Mouse (Mus musculus) right cerebral cortex, postnatal 4 days (tissue): Measurements from ENCODE around the gene Abcc2.

Experiments
- DNase-seq: peaks from one replicate; pipeline ENCODE4 v3.0.0-alpha.2; 2022

Gene Abcc2

DNA sequence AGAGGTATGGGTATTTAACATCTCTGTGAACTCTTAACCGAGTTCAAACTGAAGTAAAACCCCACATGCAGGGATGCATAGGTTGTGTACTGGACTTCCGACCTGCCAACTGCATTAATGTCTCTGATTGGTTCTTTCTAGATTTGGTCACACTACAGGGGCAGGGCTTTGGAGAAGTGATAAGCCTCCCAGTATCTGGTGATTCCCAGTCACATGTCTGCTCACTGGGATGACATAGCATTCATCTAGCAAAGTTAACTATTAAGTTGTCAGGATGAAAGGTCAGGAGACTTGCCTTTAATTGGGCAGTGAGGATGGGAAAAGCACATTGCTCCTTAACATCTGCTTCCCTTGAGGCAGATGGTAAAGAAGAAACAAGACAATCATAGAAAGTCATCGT, at the start of gene Abcc2:
Gene Abcc2, plus strand, starts transcription at position 213 of the 400 bp plus-strand sequence.
- no peak for DNase-seq

GRCm38 (mm10) chr19:43738409-43738808, 43.6 kb upstream of the Abcc2 start:
- no peak for DNase-seq

DNA sequence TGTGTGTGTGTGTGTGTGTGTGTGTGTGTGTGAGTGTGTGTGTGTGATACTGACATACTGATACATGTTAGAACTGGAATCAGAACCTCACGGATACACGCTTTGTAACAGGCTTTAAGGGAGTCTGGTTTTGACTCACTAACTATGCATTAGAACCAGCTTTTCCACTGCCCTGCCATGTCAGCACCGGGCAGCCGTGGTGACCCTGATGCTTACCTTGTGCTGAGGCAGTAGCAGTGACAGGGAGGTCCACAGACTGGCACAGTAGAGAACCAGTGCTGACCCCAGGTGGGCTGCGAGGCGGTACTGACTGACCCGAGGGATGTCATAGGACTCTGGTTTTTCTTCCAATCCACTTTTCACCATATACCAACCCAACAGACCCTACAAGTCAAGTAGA, 38.6 kb upstream of the Abcc2 start:
- no peak for DNase-seq

- no peak for DNase-seq
These were observed 36.3 kb upstream of the Abcc2 start for GRCm38 (mm10) chr19:43745740-43746139.

DNA sequence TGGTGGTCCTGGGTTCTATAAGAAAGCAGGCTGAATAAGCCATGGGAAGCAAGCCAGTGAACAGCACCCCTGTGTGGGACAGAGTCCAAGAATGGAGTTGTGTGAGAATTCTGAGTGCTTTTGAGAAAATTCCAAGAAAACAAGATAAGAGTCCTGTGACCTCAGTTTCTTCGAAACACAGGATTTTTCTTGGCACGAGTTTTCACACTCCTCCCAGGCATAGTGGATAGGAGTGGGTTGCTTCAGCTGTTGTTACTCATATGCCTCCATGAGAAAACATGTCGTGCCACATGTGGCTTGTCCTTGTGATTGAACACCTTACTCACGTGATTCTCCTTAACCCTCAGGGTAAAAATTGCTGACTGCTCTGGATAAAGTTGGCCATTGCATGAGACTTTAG, 34.1 kb upstream of the Abcc2 start:
- DNase-seq, result no peak

GRCm38 (mm10) chr19:43750008-43750407, 32.0 kb upstream of the Abcc2 start:
- no peak for DNase-seq

DNA sequence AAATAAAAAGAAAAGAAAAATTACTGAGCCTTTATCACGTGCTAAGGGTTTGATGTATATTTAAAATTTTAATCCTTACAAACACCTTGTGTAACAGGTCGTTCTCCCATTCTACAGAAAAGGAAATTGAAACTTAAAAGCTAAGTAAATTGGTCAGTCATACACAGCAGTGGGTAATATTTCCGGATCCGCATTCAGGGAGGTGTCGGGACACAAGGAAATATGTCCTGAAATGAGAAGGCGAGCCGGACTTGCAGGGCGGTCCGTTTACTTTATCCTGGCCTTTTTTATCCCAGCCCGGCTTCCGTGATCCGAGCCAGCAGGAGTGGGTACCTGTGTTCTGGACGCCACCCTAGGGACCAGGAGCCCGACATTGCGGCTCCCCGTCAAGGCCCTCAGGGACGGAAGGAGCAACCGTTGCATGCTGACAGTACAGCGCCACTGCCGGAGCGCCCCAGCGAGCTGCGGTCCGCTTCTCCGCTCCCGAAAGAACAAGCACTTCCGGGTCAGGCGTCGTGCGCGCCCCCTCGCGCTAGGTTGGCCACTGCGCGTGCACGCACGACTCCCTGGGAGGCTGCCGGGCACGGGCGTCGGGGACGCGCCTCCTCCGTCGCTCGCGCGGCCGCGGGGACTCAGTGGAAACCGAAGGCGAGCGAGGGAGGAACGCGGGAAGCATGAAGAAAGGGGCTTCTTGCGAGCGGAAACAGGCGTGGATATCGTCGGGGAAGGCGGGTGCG, 29.3 kb upstream of the Abcc2 start, which contains the start of the genes Cutc and Cox15:
Gene Cutc, plus strand, starts transcription at position 508 of the 737 bp plus-strand sequence.
Gene Cox15, minus strand, starts transcription at position 512 of the 737 bp plus-strand sequence.
- DNase-seq, result peak; percentile 98

DNA sequence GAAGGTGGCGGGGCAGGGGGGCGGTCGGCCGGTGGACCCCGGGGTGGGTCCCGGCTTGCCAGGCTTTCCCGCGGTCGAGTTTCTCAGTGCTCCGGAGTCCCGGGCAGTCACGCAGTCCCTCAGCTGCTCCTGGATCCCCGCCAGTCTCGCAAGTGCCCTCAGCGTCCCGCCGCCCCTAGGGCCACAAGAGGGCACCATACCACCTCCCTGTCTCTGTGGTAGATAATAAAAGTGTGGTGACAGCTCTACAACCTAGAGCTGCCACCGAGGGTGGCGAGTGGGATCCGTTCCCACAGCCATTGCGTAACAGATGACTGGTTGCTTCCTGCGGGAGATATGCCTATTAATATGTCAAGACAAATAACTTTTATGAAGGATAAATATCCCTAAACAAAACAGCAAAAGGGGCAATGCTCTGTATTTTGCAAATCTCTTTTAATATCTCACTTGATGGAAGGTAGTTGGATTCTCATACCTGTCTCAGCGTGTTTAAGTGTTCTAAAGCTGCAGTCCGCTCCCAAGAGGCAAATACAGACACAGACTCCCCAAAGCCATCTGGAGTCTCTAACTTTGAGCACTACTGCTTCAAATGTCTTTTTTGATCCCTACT, 28.7 kb upstream of the Abcc2 start:
- DNase-seq, result peak; percentile 88

DNA sequence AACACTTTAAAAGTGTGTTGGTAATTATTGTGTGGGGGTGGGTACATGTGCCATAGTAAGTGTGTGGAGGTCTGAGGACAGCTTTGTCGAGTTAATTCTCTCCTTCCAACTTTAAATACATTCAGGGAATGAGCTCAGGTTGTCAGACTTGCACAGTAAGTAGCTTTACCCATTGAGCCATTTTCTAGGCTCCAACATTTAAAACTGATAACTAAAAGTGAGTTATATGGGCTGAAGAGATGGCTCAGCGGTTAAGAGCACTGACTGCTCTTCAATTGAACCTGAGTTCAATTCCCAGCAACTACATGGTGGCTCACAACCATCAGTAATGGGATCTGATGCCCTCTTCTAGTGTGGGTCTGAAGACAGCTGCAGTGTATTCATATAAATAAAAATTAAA, 27.8 kb upstream of the Abcc2 start:
- no peak for DNase-seq

DNA sequence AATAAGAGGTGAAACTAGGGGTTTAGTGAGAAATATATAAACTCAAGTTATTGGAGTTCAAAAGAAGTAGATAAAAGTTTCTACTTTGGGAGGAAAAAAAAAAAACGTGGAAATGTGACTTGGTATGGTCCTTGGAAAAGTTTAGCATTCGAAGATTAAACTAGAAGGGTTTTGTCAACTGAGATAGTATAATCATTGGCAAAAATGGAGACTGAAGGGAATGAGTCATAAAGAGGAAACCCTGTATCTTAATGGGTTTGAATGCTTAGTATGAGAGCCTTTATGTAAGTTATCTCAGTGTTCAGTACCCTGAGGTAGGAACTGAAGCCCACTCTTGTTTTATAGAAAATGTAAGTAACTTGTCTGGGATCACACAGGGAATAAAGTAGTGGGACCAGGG, 27.1 kb upstream of the Abcc2 start:
- DNase-seq, result no peak

- peak; percentile 74 for DNase-seq
These were observed 21.5 kb upstream of the Abcc2 start for GRCm38 (mm10) chr19:43760504-43760903.

DNA sequence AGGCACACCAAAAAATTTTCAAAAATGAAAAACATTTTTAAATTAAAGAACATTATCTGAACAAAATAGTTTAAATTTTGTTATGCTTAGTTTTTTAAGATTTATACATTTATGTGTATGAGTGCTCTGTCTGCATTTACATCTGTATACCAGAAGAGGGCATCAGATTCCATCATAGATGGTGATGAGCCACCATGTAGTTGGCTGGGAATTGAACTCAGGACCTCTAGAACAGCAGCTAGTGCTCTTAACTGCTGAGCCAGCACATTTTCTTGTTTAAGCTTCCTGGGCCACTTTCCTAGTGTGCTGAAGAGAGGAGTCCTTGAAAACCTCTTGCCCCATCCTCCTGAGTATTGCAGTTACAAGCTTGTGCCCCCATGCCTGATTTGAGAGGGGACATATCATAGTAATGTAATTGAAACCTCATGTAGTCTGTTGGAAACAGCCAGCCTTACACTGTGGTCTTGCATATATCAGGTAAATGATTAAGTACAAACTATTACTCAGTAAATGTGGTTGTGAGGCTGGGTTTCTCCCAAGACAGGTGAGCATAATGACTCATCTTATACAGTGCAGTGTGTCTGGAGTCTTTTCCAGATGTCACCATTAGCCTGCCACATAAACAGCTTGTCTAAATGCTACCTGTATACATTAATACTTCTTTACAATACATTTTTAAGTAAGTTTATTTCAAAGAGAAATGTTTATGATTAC, 20.3 kb upstream of the Abcc2 start:
- DNase-seq, result no peak

DNA sequence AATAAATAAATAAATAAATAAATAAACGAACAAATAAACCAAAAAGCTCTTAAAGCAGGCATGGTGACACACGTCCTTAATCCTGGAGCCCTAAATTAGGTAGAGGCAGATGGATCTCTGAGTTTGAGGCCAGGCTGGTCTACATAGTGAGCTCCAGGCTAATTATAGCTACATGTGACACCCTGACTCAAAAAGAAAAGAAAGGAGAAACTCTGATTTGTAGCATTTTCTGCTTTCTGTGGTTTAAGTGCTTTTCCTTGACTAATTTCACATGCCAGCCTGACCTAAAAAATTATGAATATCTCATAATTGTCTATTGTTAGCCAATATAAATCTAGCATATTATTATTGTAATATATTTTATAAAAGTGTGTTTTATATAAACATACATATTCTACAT, 19.6 kb upstream of the Abcc2 start:
- no peak for DNase-seq

DNA sequence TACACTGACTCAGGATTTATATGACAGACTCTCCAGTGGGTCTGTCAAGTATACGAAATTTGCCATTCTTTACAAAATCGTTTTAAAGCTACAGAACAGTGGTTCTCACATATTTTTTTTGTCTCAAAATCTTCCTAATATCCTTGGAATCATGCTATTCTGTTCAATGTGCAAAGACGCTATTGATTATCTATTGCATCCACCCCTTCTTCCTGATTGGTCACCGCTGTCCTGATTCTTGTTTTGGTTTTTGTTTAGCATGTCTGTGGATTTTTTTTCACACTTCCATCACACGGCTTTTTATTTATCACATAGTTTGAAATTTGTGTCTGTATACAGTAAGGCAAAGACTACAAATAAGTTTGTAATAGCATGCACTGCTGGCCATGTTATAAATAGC, 15.5 kb upstream of the Abcc2 start:
- no peak for DNase-seq

DNA sequence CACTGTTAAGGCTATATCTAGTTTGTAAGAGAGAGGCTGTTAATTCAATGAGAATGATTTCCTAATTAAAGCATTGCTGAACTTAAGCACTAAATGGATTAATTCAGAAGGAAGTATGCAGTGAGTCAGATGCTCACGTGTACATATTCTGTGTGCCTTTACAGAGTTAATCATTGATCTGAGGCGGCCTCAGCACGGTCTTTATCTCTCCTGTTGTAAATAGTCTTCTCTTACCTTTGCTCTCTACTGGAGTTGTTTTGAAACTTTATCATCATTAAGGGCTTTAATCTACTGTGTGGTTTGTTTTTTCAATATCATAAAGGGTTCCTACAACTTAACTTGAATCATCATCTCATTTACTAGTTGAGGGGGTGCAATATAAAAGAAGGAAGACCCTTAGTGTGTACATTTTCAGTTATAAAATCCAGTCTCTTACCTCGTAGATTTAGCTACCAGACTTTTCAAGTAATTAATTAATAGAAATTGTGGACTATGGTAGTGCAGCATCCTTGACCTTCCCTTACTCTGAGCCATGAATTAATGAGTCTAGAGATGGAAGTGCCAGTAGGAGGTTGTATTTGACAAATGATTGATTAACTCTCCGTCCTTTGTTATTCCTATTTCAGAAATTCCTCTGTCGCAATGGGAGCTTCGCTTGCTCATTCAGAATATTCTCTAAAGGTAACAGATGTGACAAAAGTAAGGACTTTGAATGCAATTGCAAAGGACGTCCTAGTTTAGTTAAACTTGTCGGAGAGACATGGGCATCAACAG, 14.3 kb upstream of the Abcc2 start:
- no peak for DNase-seq

GRCm38 (mm10) chr19:43769366-43769960, 12.5 kb upstream of the Abcc2 start:
- no peak for DNase-seq

GRCm38 (mm10) chr19:43770584-43770983, 11.4 kb upstream of the Abcc2 start:
- no peak for DNase-seq

DNA sequence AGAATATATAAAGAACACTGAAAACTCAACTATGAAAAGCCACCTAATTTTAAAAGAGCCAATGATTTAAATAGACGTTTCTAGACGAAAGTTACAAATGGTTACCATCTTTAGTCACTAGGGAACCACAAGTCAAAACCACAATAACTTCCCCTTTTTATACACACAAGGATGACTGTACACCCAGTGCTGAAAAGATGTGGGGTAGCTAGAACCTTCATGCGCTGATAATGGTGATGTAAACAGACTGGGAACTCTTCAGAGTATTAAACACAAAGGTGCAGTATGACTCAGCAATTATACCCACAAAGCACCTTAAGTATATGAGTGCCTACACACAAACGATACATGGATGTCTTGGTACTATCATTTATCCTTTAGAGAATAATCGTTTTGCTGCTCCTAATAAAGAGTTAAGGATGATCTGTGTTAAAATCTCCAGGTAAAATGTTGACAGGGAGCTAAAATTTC, 10.5 kb upstream of the Abcc2 start:
- no peak for DNase-seq

- no peak for DNase-seq
These were observed 9.7 kb upstream of the Abcc2 start for GRCm38 (mm10) chr19:43772311-43772710.

GRCm38 (mm10) chr19:43775433-43775832, 6.6 kb upstream of the Abcc2 start:
- DNase-seq, result no peak

DNA sequence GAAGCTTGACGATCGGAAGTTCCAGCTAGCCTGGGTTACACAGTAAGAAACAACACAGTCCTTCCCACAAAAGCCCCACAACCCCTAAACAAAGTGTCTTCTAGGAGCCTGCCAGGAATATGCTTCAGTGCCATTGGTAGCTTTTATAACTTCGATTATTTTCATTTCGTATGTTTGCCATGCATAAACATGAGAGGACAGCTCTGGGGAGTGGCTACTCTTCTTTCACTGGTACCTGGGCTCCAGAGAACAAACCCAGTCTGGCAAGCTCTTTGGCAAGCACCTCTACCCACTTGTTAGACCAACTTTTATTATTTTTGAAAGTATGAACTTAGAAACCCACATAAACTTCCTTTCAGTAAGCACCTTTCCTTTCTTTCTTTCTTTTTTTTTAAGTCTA, 5.4 kb upstream of the Abcc2 start:
- no peak for DNase-seq

DNA sequence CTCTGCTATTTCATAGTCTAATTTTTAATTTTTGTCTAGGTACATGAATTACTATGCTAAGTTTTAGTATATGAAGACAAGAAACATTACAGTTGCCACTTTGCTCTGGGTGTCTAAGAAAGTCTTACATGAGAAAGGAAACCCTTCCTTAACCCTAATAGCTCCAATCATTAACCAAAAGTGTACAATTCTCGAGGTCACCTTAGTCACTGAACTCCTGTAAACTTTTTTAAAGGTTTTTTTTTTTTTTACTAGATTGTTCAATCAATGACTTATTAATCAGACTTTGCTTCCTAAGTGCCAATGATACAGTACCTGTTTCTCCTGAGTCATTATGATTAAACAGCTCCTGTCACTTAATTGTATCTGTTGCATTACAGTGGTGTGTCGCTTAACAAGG, 4.7 kb upstream of the Abcc2 start:
- no peak for DNase-seq

DNA sequence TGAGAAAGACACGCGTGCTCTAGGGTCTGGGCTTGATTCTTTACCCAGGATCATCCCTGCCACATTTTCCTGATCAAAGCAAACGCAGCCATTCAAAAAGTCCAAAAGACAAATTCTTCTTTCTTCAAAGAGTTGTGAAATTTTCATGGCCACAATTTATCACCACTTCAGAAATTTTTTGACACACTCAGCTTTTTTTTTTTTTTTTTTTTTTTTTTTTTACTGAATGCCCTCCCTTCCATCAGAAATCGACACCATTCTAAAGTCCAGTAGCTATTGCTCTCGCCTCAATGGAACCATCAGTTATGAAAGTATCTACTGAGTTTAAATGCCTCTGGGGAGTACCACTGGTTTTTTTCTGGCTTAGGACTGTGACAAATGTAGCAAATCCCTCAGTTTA, 1.6 kb upstream of the Abcc2 start:
- no peak for DNase-seq
